In genomic region chr14:8356836-8357235, GRCm38 (mm10) we compare ENCODE assay signal across 13 mouse cellular contexts. TPM values are rescaled to one million over a fixed set of nuclear protein-coding genes. Genes with fewer than 3 reads are reported as not detected.
A peak's percentile ranks its signal among the peaks of the same experiment; 100 is the strongest.
DNase-seq lines count a peak whose midpoint lies in the region; ATAC-seq lines count a peak whose summit lies in the region.
"Had no signal": no experiment of that assay in that cellular context is flagged by ENCODE, and none has a peak within 500 bp of the region (broad histone marks: within the 10 kb centered on the region; RNA-seq: fewer than 3 reads in every experiment).

No protein-coding gene starts in this region.

- no peaks in the 10 kb centered on the region for H3K9me3 ChIP-seq in forebrain, embryonic 13.5 days (replicated peaks)
- H3K9me3 ChIP-seq: G1E; lung, embryonic 15.5 days had no signal

- no peak overlapping the region for H3K27ac ChIP-seq in forebrain, embryonic 13.5 days
- H3K27ac ChIP-seq: lung, embryonic 15.5 days had no signal

- no peak overlapping the region for H3K9ac ChIP-seq in forebrain, embryonic 13.5 days
- H3K9ac ChIP-seq: lung, embryonic 15.5 days had no signal

- H3K36me3 ChIP-seq in forebrain, embryonic 13.5 days (ENCODE audit: poor library complexity, severe bottlenecking) = no peaks in the 10 kb centered on the region
- H3K36me3 ChIP-seq: G1E; lung, embryonic 15.5 days had no signal

- H3K27me3 ChIP-seq in forebrain, embryonic 13.5 days = no peaks in the 10 kb centered on the region
- H3K27me3 ChIP-seq: lung, embryonic 15.5 days had no signal

- peak; percentile 46 for ATAC-seq in megakaryocyte progenitor cell, adult 5-6 weeks (replicated peaks; ENCODE audit: poor library complexity)
- no peak for ATAC-seq in forebrain, embryonic 13.5 days

- H3K4me1 ChIP-seq in forebrain, embryonic 13.5 days = no peaks in the 10 kb centered on the region
- H3K4me1 ChIP-seq: lung, embryonic 15.5 days had no signal

- peak; percentile 19 to 50 for DNase-seq in lung, adult 18-20 months
- DNase-seq in lung, postnatal 14 days = no peak
- DNase-seq in MN1 (ENCODE audit: low spot score) = peak; percentile 8
- DNase-seq in adrenal gland, postnatal 14 days = peak; percentile 68
- DNase-seq in left cerebral cortex, postnatal 25 days (ENCODE audit: low spot score in 2 of 2) = no peak
- DNase-seq in gastrocnemius, adult 18-20 months (ENCODE audit: low spot score) = no peak
- DNase-seq: heart, postnatal 10 days; kidney, postnatal 10 days; layer of hippocampus, postnatal 36 days had no signal

- no peak overlapping the region for H3K4me2 ChIP-seq in forebrain, embryonic 13.5 days
- H3K4me2 ChIP-seq: lung, embryonic 15.5 days had no signal

- H3K4me3 ChIP-seq in forebrain, embryonic 13.5 days = no peak overlapping the region
- H3K4me3 ChIP-seq: lung, embryonic 15.5 days had no signal

- intact Hi-C loops in left cerebral cortex, postnatal 25 days (cut with DNase I) = loop anchor here (5.0 to 10.0 kb wide), 2 partner anchors 105 to 238 kb away; no protein-coding TSS in a partner anchor

- WGBS in forebrain, embryonic 13.5 days = 93% methylated on average over 9 of the region's 9 CpGs

RNA-seq across cellular contexts. Expression of gene Oit1, which starts 21.7 kb away (rescaled TPM):
- total RNA-seq in adrenal gland, postnatal 14 days (2021) = 0.79 TPM in 1 of 2 replicates, not detected in the other
- total RNA-seq in megakaryocyte progenitor cell, adult 5-6 weeks (2015) = not detected in 2 replicates
- total RNA-seq in megakaryocyte progenitor cell, adult 5-6 weeks (2017) = not detected in 2 replicates
- not detected for total RNA-seq in left cerebral cortex, postnatal 25 days (2021)
- not detected in 2 replicates for polyA plus RNA-seq in forebrain, embryonic 13.5 days (2015; fragmentation: Nextera tagmentation; extraction: Ambion mirVana)
- not detected for total RNA-seq in gastrocnemius, adult 18-20 months (2021)
- total RNA-seq: G1E; heart, postnatal 10 days; layer of hippocampus, postnatal 36 days had no signal
- polyA plus RNA-seq: G1E had no signal

RNA-seq across cellular contexts. Expression of gene Fam107a, which starts 39.0 kb away (rescaled TPM):
- 5.0 and 8.7 TPM in 2 replicates for total RNA-seq in adrenal gland, postnatal 14 days (2021)
- not detected in 2 replicates for total RNA-seq in megakaryocyte progenitor cell, adult 5-6 weeks (2015)
- not detected in 2 replicates for total RNA-seq in megakaryocyte progenitor cell, adult 5-6 weeks (2017)
- total RNA-seq in left cerebral cortex, postnatal 25 days (2021) = 100 to 1,000 TPM; 286 to 343 TPM
- polyA plus RNA-seq in forebrain, embryonic 13.5 days (2015; fragmentation: Nextera tagmentation; extraction: Ambion mirVana) = 0.26 and 0.30 TPM in 2 replicates
- 1 to 10 TPM; 4.5 to 6.8 TPM for total RNA-seq in gastrocnemius, adult 18-20 months (2021)
- polyA plus RNA-seq: G1E had no signal

Comparison
In these comparisons a context has a peak if more than half of its experiments do, and no peak if none do; other contexts are left out.
1. DNase-seq: peak in lung, adult 18-20 months (2 of 2), MN1 (single experiment) and adrenal gland, postnatal 14 days (single experiment); none in lung, postnatal 14 days (single experiment), left cerebral cortex, postnatal 25 days (0 of 2) and gastrocnemius, adult 18-20 months (single experiment).
2. RNA of gene Fam107a, which starts 39.0 kb away (total RNA-seq): 286 to 343 TPM in left cerebral cortex, postnatal 25 days; 4.5 to 6.8 TPM in gastrocnemius, adult 18-20 months, 5.0 to 8.7 TPM in adrenal gland, postnatal 14 days and not detected in megakaryocyte progenitor cell, adult 5-6 weeks; every median in the first group is over 10 times any median in the second.